Mouse (Mus musculus) urinary bladder, postnatal 4 days (tissue): Measurements from ENCODE around the gene Tbc1d10c.
"Not testable (repeated sequence)": the region's sequence is repeated elsewhere in the genome, so short reads cannot be mapped to it uniquely, and the experiment has no call there.

Experiments used
- DNase-seq, 2 experiments: peaks; one replicate each; pipeline ENCODE4 v3.0.0; 2021 to 2022; ENCODE audit warnings: low spot score in 2 of 2

The Tbc1d10c gene

DNA sequence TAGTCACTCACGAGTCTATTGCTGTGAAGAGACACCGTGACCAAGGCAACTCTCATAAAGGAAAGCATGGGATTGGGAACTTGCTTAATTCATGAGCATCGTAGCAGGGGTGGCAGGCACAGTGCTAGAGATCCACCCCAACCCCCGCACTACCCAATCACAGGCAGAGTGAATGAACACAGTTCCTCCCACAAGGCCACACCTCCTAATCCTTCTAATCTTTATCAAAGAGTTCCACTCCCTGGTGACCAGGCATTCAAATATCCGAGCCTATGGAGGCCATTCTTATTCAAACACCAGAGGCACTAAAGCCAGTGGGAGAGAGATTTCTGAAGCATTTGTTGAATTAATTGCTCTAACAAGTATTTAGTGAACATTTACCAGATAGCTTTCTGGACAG lies 45.1 kb downstream of the Tbc1d10c start:
- DNase-seq: no peak

DNA sequence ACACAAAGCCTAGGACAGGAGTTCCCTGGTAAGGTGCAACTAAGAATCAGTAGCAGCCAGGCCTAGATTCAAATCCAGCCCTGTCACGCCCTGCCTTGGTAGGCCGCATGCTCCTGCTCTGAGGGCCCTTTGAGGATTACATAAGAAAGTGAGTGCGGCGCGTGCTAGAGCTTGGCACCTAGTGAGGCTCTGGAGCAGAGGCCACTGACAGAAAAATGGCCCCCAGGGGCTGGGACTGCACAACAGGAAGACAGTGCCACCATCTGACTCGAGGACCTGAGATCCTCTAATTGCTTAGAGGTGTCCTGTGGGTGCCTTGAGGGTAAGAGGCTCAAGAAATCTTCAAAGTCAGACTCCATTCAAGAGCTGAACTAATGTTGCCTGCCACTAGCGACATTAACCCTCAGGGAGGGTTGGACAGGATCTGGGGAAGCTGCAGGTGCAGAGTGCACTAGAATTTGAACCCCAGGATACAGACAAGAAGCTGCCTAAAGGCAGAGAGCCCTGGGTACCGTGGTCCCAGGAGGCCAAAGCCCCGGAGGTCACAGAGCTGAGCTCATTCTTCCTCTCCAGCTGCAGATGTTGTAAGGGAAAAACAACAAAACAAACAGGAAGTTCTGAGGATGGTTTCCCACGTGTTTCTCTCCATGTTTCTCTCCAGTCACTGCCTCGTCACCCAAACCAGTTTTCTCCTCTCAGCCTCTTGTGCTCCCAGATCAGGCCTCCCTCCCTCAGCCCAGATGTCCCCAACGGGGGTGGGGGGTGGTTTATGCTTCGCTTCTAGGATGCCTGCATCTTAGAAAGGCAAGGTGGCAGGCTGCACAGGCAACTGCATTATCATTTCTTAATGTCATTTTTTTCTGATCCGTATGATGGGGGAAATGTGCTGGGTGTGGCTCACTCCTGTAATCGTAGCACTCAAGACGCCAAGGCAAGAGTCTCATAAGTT lies 46.3 kb downstream of the Tbc1d10c start:
- no peak for DNase-seq

DNA sequence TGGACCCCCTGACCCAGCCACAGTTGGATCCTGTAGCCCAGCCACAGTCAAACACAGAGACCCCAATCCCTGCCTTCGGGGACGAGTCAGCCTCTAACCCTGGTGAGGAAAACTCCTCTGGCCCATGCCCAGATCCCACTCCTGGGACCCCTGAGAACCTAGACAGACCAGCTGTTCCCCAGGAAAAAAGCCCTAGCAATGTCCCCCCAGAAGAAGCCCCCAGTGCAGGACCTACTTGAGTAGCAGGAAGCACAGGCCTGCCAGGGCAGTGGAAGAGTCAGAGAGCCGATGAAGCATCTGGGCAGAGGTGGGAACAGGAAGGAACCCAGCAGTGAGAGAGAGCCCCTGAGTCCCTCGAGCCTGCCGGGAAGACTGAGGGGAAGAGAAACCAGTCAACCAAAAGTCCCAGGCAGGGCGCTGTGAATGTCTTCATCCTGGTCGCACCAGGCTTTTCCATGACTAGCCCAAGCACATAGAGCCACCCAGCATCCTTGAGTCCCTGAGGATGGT lies 47.3 kb downstream of the Tbc1d10c start, which contains the start of gene Cabp4:
TSS of gene Cabp4 (minus strand) at position 275 of the 510 bp plus-strand sequence.
- no peak for DNase-seq

DNA sequence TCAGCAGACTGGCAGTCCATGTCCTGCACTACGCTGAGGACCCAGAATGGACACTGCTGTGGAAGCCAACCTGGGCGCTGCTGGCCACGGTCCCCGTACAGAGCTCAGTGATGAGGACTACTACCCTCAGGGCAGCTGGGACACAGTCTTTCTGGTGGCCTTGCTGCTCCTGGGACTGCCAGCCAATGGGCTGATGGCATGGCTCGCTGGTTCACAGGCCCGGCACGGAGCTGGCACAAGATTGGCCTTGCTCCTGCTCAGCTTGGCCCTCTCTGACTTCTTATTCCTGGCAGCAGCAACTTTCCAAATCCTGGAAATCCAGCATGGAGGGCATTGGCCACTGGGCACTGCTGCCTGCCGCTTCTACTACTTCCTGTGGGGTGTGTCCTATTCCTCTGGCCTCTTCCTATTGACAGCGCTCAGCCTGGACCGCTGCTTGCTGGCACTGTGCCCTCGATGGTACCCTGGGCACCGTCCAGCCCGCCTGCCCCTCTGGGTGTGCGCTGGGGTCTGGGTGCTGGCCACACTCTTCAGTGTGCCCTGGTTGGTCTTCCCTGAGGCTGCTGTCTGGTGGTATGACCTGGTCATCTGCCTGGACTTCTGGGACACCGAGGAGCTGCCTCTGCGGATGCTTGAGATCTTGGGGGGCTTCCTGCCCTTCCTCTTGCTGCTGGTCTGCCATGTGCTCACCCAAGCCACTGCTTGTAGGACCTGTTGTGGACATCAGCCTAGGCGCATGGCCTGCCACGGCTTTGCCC lies 48.5 kb downstream of the Tbc1d10c start:
- DNase-seq: no peak

DNA sequence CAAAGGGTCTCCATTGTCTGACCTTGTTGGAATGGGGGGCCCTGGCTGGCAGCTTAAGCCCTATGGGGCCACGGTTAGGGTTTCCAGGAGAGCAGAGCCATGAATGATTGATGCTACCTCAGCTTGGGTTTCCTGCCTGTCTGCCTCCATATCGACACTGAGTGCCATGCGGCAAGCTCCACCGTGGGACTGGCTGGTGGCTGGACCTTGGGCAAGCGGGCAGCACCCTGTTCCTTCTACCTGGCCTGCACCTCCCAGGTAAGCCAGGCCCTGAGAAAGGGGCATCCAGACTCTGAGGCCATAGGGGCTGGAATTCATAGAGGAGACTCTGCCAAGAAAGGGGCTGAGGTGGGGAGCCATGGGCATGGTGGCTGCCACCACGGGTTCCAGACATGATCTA lies 50.9 kb downstream of the Tbc1d10c start:
- DNase-seq: no peak

DNA sequence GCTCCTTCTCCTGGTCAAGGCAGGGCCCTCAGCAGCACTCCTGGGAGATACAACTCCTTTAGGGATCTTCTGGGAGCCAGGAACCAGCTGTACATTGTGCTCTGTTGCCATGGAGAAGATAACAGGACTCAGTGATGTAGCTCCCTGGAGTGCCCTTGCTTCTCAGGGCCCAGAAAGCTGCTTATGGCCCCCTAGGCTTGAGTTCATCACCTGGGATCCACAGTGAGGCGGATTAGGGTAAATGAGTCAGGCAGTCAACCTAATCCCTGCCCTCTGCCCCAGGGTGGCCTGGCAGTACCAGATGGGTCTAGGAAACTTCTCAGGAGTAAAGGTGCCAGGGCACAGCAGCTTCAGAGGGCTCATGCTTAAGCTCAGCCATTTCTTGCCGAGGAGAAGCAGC lies 51.6 kb downstream of the Tbc1d10c start, which contains the start of gene Gpr152:
TSS of gene Gpr152 (plus strand) at position 342 of the 400 bp plus-strand sequence.
- DNase-seq: no peak

DNA sequence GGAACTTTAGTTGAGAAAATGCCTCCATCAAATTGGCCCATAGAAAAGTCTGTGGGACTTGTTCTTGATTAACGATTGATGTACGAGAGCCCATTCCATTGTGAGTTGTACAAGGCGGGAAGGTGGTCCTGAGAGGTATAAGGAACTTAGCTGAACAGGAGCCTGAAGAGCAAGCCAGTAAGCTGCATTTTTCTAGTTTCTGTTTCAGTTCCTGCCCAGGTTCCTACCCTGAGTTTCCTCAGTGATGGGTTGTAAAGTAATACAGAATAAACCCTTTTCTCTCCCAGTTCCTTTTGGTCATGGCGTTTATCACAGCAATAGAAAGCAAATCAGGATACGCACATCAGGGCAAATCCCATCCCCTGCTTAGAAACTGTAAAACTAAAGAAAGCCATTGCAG lies 53.2 kb downstream of the Tbc1d10c start:
- no peak for DNase-seq

DNA sequence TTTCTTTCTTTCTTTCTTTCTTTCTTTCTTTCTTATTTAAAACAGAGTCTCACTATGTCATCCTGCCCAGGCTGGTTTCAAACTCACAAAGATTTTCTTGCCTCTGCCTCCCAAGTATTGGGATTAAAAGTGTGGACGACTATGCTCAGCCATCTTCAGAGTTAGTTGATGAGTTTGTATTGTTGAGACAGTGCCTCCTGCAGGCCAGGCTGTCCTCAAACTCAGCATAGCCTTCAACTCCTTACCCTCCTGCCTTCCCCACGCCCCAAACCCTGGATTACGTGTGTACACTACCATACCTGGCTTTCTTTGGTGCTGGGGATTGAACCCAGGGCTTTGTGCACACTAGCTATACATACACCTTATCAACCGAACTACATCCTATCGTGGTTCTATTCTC lies 54.6 kb downstream of the Tbc1d10c start:
- DNase-seq: no peak

DNA sequence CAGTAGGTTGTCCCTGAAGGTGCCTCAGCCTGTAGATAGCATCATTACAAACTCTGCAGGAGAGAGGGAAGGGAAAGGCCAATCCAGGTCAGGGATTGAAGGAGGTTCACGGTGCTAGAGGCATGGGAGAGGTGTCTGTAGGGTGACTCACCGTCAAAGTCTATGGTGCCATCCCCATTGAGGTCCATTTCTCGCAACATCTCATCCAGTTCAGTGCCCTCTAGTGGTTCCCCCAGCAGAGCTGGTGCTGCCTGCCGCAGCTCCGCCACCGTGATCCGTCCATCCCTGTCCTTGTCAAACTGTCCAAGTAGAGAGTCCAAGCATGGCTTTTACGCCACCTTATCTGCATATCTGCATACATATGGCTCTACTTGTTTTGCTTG lies 55.1 kb downstream of the Tbc1d10c start:
- not testable (repeated sequence) for DNase-seq

DNA sequence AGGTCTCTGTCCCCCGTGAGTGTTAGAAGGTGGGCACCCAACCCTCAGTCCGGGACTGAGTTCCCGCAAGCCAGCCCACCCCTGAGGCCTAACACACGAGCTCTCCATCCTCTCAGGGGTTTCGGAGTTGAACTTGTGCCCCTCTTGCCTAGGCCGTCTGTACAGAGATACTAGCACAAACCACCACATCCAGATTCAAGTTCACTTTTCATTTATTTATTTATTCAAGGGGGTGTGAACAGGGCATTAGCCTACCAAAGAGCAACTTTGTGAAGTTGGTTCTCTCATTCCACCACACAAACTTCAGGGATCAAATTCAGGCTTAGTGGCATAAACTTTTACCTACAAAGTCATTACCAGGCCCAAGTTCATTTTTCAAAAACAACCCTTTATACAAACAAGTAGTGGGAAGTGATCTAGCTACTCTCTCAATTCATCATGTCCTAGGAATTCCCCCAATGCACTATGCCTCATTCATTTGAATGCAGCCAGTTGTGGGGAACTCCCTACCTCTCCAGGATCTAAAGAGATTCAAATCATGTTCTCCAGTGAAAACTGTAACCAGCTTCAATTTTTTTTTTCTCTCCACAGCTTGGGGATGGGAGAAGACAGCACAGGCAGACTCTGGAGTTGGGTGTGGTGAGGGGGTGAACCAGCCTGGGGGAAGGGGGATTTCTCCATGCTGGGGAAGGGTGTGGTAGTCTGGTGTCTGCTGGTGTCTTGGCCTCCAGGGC lies 55.7 kb downstream of the Tbc1d10c start:
- DNase-seq: not testable (repeated sequence)

DNA sequence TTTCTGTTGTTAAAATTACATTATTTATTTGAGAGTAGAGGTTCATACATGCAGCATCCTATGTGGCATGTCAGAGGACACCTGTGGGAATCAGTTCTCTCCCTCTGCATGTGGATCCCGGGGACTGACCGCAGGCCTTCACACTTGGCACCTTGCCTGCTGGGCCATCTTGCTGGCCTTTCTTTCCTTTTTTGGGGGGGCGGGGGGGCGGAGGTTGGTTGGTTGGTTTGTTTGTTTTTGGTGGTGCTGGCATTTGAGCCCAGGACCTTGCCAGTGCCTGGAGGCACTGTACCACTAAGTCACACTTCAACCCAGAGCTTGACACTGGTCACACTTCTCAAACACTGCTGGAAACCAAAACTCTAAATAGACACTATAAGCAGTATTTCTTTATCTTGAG lies 56.7 kb downstream of the Tbc1d10c start:
- DNase-seq: no peak
